Mouse (Mus musculus): ENCODE results near the gene Atrip. TPM values are rescaled to one million over a fixed set of nuclear protein-coding genes. Genes with fewer than 3 reads are reported as not detected.

Gene Atrip
- polyA plus RNA-seq, 2 experiments, result 25.1 to 30.5 TPM

DNA sequence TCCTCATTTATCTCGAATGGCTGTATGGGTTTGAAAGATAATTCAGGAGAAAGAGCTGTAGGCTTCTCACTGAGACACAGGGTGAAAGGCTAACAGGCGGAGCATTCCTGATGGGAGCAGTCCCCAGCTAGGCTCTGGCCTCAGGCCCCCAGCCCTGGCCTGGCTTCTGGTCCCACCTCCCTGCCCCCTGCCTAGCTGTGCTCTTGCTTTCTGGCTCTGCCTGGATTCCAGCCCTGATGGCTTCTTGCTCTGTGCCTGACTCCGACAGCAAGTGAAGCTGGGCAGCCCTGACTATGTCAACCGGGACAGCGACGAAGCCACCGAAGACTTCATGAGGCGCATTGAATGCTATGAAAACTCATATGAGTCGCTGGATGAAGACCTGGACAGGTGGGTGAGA is 65.8 kb downstream of the Atrip start:
- no peak for TF ChIP-seq POLR2A (IDR thresholded peaks at IDR 0.05; ENCODE audit: borderline replicate concordance, extremely low read depth, insufficient read depth, insufficient read length)
- H3K4me3 ChIP-seq (replicated peaks; ENCODE audit: low read length), result no peak overlapping the region
- ATAC-seq (ENCODE audit: low FRiP score, low read depth) (no peak), DNase-seq (ENCODE audit: low spot score) (no peak)
- 86% methylated on average over 9 of the region's 9 CpGs for WGBS
- H3K27me3 ChIP-seq (ENCODE audit: control insufficient read depth, insufficient read depth, low read length), result no peaks in the 10 kb centered on the region
- peaks cover 22% of the 10 kb centered on the region for H3K36me3 ChIP-seq (ENCODE audit: control insufficient read depth, insufficient read depth, low read length)
- H3K4me1 ChIP-seq (ENCODE audit: control insufficient read depth, insufficient read depth, low read length), result no peaks in the 10 kb centered on the region
- H3K4me2 ChIP-seq (replicated peaks; ENCODE audit: low read depth, low read length, severe bottlenecking), result no peak overlapping the region
- H3K9me3 ChIP-seq (ENCODE audit: control insufficient read depth, low read length), result no peaks in the 10 kb centered on the region
- H3K27ac ChIP-seq (replicated peaks; ENCODE audit: low read depth, low read length), result no peak overlapping the region
- no peak overlapping the region for H3K9ac ChIP-seq (ENCODE audit: low read depth, low read length, severe bottlenecking)

Other genes starting within 250 kb of the Atrip start
- gene Celsr3, start 247.8 kb downstream of the Atrip start, polyA plus RNA-seq (2012; rRNA removed), result 0.36 and 0.37 TPM in 2 replicates
- 0.07 and 0.12 TPM in 2 replicates for gene Celsr3, start 247.8 kb downstream of the Atrip start, polyA plus RNA-seq (2014; fragmentation: Nextera tagmentation; extraction: Ambion mirVana)
- gene Slc26a6, start 220.8 kb downstream of the Atrip start, polyA plus RNA-seq (2012; rRNA removed), result 28.8 and 35.8 TPM in 2 replicates
- gene Slc26a6, start 220.8 kb downstream of the Atrip start, polyA plus RNA-seq (2014; fragmentation: Nextera tagmentation; extraction: Ambion mirVana), result 14.5 and 21.5 TPM in 2 replicates
- 0.24 and 0.44 TPM in 2 replicates for gene Tmem89, start 159.5 kb downstream of the Atrip start, polyA plus RNA-seq (2012; rRNA removed)
- 0.22 TPM in 1 of 2 replicates, not detected in the other for gene Tmem89, start 159.5 kb downstream of the Atrip start, polyA plus RNA-seq (2014; fragmentation: Nextera tagmentation; extraction: Ambion mirVana)
- gene Uqcrc1, start 137.5 kb downstream of the Atrip start, polyA plus RNA-seq (2012; rRNA removed), result 347 and 412 TPM in 2 replicates
- gene Uqcrc1, start 137.5 kb downstream of the Atrip start, polyA plus RNA-seq (2014; fragmentation: Nextera tagmentation; extraction: Ambion mirVana), result 455 and 465 TPM in 2 replicates
- 44.6 and 49.9 TPM in 2 replicates for gene Col7a1, start 120.5 kb downstream of the Atrip start, polyA plus RNA-seq (2012; rRNA removed)
- 17.5 and 25.9 TPM in 2 replicates for gene Col7a1, start 120.5 kb downstream of the Atrip start, polyA plus RNA-seq (2014; fragmentation: Nextera tagmentation; extraction: Ambion mirVana)
- gene Ucn2, start 88.1 kb downstream of the Atrip start, polyA plus RNA-seq (2012; rRNA removed), result 6.2 and 6.5 TPM in 2 replicates
- 1.0 and 1.5 TPM in 2 replicates for gene Ucn2, start 88.1 kb downstream of the Atrip start, polyA plus RNA-seq (2014; fragmentation: Nextera tagmentation; extraction: Ambion mirVana)
- gene Pfkfb4, start 82.3 kb downstream of the Atrip start, polyA plus RNA-seq (2012; rRNA removed), result 14.5 and 19.6 TPM in 2 replicates
- 9.1 and 9.4 TPM in 2 replicates for gene Pfkfb4, start 82.3 kb downstream of the Atrip start, polyA plus RNA-seq (2014; fragmentation: Nextera tagmentation; extraction: Ambion mirVana)
- 150 and 245 TPM in 2 replicates for gene Shisa5, start 35.6 kb downstream of the Atrip start, polyA plus RNA-seq (2012; rRNA removed)
- 82.4 and 86.7 TPM in 2 replicates for gene Shisa5, start 35.6 kb downstream of the Atrip start, polyA plus RNA-seq (2014; fragmentation: Nextera tagmentation; extraction: Ambion mirVana)
- gene Trex1, start 14.4 kb downstream of the Atrip start, polyA plus RNA-seq (2012; rRNA removed), result 33.5 and 50.8 TPM in 2 replicates
- 12.5 and 13.7 TPM in 2 replicates for gene Trex1, start 14.4 kb downstream of the Atrip start, polyA plus RNA-seq (2014; fragmentation: Nextera tagmentation; extraction: Ambion mirVana)
- 9.0 and 9.1 TPM in 2 replicates for gene Ccdc51, start 8.4 kb upstream of the Atrip start, polyA plus RNA-seq (2012; rRNA removed)
- gene Ccdc51, start 8.4 kb upstream of the Atrip start, polyA plus RNA-seq (2014; fragmentation: Nextera tagmentation; extraction: Ambion mirVana), result 13.5 and 15.3 TPM in 2 replicates
- gene Tma7, start 8.5 kb upstream of the Atrip start, polyA plus RNA-seq (2012; rRNA removed), result 122 and 191 TPM in 2 replicates
- 658 and 664 TPM in 2 replicates for gene Tma7, start 8.5 kb upstream of the Atrip start, polyA plus RNA-seq (2014; fragmentation: Nextera tagmentation; extraction: Ambion mirVana)
- 31.0 and 36.8 TPM in 2 replicates for gene Plxnb1, start 21.3 kb upstream of the Atrip start, polyA plus RNA-seq (2012; rRNA removed)
- gene Plxnb1, start 21.3 kb upstream of the Atrip start, polyA plus RNA-seq (2014; fragmentation: Nextera tagmentation; extraction: Ambion mirVana), result 8.2 and 10.0 TPM in 2 replicates
- not detected in 2 replicates for gene Fbxw21, start 87.9 kb upstream of the Atrip start, polyA plus RNA-seq (2012; rRNA removed)
- not detected in 2 replicates for gene Fbxw21, start 87.9 kb upstream of the Atrip start, polyA plus RNA-seq (2014; fragmentation: Nextera tagmentation; extraction: Ambion mirVana)
- gene Fbxw13, start 121.9 kb upstream of the Atrip start, polyA plus RNA-seq (2012; rRNA removed), result not detected in 2 replicates
- gene Fbxw13, start 121.9 kb upstream of the Atrip start, polyA plus RNA-seq (2014; fragmentation: Nextera tagmentation; extraction: Ambion mirVana), result not detected in 2 replicates
- gene Fbxw20, start 160.6 kb upstream of the Atrip start, polyA plus RNA-seq (2012; rRNA removed), result not detected in 2 replicates
- gene Fbxw20, start 160.6 kb upstream of the Atrip start, polyA plus RNA-seq (2014; fragmentation: Nextera tagmentation; extraction: Ambion mirVana), result not detected in 2 replicates
- not detected in 2 replicates for gene Fbxw14, start 213.6 kb upstream of the Atrip start, polyA plus RNA-seq (2012; rRNA removed)
- gene Fbxw14, start 213.6 kb upstream of the Atrip start, polyA plus RNA-seq (2014; fragmentation: Nextera tagmentation; extraction: Ambion mirVana), result not detected in 2 replicates